Mouse (Mus musculus): ENCODE data around the gene Acadvl. TPM values are rescaled to one million over a fixed set of nuclear protein-coding genes. Genes with fewer than 3 reads are reported as not detected.

Gene Acadvl
- total RNA-seq, 2 experiments from 2014 or later = 862 to 957 TPM

- DNase-seq = peak; percentile 64
Measured at GRCm38 (mm10) chr11:70001865-70002264, 13.3 kb downstream of the Acadvl start.

- DNase-seq = no peak
Measured at GRCm38 (mm10) chr11:70001159-70001558, 14.1 kb downstream of the Acadvl start.

GRCm38 (mm10) chr11:70000396-70000898 lies 14.8 kb downstream of the Acadvl start, which contains the start of gene Dvl2:
Gene Dvl2, plus strand, starts transcription at chr11:70000595.
- DNase-seq = peak; percentile 92

- DNase-seq = no peak
Measured at GRCm38 (mm10) chr11:69999666-70000065, 15.5 kb downstream of the Acadvl start.

GRCm38 (mm10) chr11:69998567-69999491 lies 16.4 kb downstream of the Acadvl start:
- no peak for DNase-seq

GRCm38 (mm10) chr11:69997070-69997509 lies 18.1 kb downstream of the Acadvl start:
- DNase-seq = peak; percentile 92

GRCm38 (mm10) chr11:69996161-69997061 lies 18.8 kb downstream of the Acadvl start:
- peak; percentile 61 for DNase-seq

- DNase-seq = peak; percentile 98
Measured at GRCm38 (mm10) chr11:69995391-69995960, 19.7 kb downstream of the Acadvl start, which contains the start of gene Phf23. Gene Phf23, plus strand, starts transcription at chr11:69995777.

- no peak for DNase-seq
Measured at GRCm38 (mm10) chr11:69994401-69995090, 20.7 kb downstream of the Acadvl start.

- DNase-seq = no peak
Measured at GRCm38 (mm10) chr11:69992932-69993331, 22.3 kb downstream of the Acadvl start.

- DNase-seq = no peak
Measured at GRCm38 (mm10) chr11:69992396-69992795, 22.8 kb downstream of the Acadvl start.

GRCm38 (mm10) chr11:69991711-69992110 lies 23.5 kb downstream of the Acadvl start:
- no peak for DNase-seq

GRCm38 (mm10) chr11:69990850-69991691 lies 24.1 kb downstream of the Acadvl start, which contains the start of gene Gabarap:
Gene Gabarap, plus strand, starts transcription at chr11:69991143.
- peak; percentile 97 for DNase-seq

- no peak for DNase-seq
Measured at GRCm38 (mm10) chr11:69989949-69990348, 25.3 kb downstream of the Acadvl start.

GRCm38 (mm10) chr11:69984431-69984830 lies 30.8 kb downstream of the Acadvl start:
- DNase-seq = no peak

GRCm38 (mm10) chr11:69983377-69983776 lies 31.8 kb downstream of the Acadvl start:
- no peak for DNase-seq

GRCm38 (mm10) chr11:69982877-69983276 lies 32.3 kb downstream of the Acadvl start:
- DNase-seq = peak; percentile 56

- no peak for DNase-seq
Measured at GRCm38 (mm10) chr11:69982225-69982624, 33.0 kb downstream of the Acadvl start, which contains the start of gene Elp5. Gene Elp5, minus strand, starts transcription at chr11:69982517.

- DNase-seq = peak; percentile 40
Measured at GRCm38 (mm10) chr11:69981141-69981762, 34.0 kb downstream of the Acadvl start, which contains the start of gene Ctdnep1. Gene Ctdnep1, plus strand, starts transcription at chr11:69981156.
